Mouse (Mus musculus) liver, embryonic 14.5 days (tissue): ENCODE measurements around the gene BC017158.

Source experiments
- CTCF ChIP-seq: IDR thresholded peaks from 2 replicates; pipeline ENCODE4 v1.5.1; 2016; ENCODE audit warnings: antibody characterized with exemption, low read depth, control low read depth
- EP300 ChIP-seq: IDR thresholded peaks from 2 replicates; pipeline ENCODE4 v1.6.1; 2016; ENCODE audit warnings: antibody characterized with exemption, low read depth

DNA sequence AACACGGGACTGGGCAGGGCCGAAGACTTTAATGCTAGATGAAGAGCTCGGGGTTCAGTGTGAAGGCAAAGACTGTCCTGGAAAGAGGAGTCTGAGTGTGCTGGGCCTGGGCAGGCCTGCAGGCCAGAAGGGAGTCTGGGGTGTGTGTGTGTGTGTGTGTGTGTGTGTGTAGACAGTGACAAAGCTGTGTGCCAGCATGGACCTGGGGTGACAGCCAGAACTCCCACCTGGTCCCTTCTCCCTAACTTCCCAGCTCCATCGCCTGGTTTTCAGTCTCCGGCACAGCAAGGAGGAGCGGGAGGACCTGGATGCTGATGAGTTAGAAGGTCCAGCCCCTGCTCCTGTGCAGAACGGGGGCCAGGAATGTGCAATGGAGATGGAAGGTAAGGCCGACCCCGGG, 26.5 kb downstream of the BC017158 start:
- TF ChIP-seq CTCF (no peak), EP300 (no peak)
